Mouse (Mus musculus) heart, adult 9 months (tissue): ENCODE data around the gene Wipf1.
A peak's percentile ranks its signal among the peaks of the same experiment; 100 is the strongest.

ENCODE experiments used
- DNase-seq, 2 experiments: peaks; one replicate each; pipeline ENCODE4 v3.0.0; 2022; ENCODE audit warnings: low spot score in 2 of 2

Gene Wipf1

GRCm38 (mm10) chr2:73435847-73436246, 93.7 kb downstream of the Wipf1 start:
- no peak for DNase-seq

- peak in 1 of 2 experiments; percentile 22 for DNase-seq
These were observed 97.6 kb downstream of the Wipf1 start for GRCm38 (mm10) chr2:73431959-73432396.

- DNase-seq = peak; percentile 33 to 37
These were observed 100.6 kb downstream of the Wipf1 start for GRCm38 (mm10) chr2:73428803-73429468.

GRCm38 (mm10) chr2:73427293-73427692, 102.2 kb downstream of the Wipf1 start:
- peak in 1 of 2 experiments; percentile 20 for DNase-seq

GRCm38 (mm10) chr2:73425822-73426221, 103.7 kb downstream of the Wipf1 start:
- DNase-seq = no peak

GRCm38 (mm10) chr2:73419730-73420129, 109.8 kb downstream of the Wipf1 start:
- no peak for DNase-seq

GRCm38 (mm10) chr2:73419285-73419684, 110.2 kb downstream of the Wipf1 start:
- DNase-seq = no peak

GRCm38 (mm10) chr2:73415892-73416291, 113.6 kb downstream of the Wipf1 start:
- no peak for DNase-seq

GRCm38 (mm10) chr2:73410076-73410475, 119.5 kb downstream of the Wipf1 start:
- no peak for DNase-seq

- DNase-seq = no peak
These were observed 121.9 kb downstream of the Wipf1 start for GRCm38 (mm10) chr2:73407662-73408061.

- DNase-seq = no peak
These were observed 123.1 kb downstream of the Wipf1 start for GRCm38 (mm10) chr2:73406336-73406915.

- no peak for DNase-seq
These were observed 124.6 kb downstream of the Wipf1 start for GRCm38 (mm10) chr2:73404980-73405379.

GRCm38 (mm10) chr2:73404442-73404841, 125.1 kb downstream of the Wipf1 start:
- no peak for DNase-seq

GRCm38 (mm10) chr2:73403385-73404013, 126.0 kb downstream of the Wipf1 start:
- DNase-seq = no peak

- DNase-seq = no peak
These were observed 127.8 kb downstream of the Wipf1 start for GRCm38 (mm10) chr2:73401689-73402088.

GRCm38 (mm10) chr2:73397476-73397875, 132.1 kb downstream of the Wipf1 start:
- DNase-seq = no peak

- no peak for DNase-seq
These were observed 132.7 kb downstream of the Wipf1 start for GRCm38 (mm10) chr2:73396828-73397325.

- no peak for DNase-seq
These were observed 134.0 kb downstream of the Wipf1 start for GRCm38 (mm10) chr2:73395516-73395915.

- no peak for DNase-seq
These were observed 135.1 kb downstream of the Wipf1 start for GRCm38 (mm10) chr2:73394476-73394875.

- DNase-seq = no peak
These were observed 136.8 kb downstream of the Wipf1 start for GRCm38 (mm10) chr2:73392772-73393171.

GRCm38 (mm10) chr2:73389951-73390350, 139.6 kb downstream of the Wipf1 start:
- no peak for DNase-seq

GRCm38 (mm10) chr2:73387806-73388205, 141.7 kb downstream of the Wipf1 start:
- DNase-seq = peak; percentile 17 to 21
